Mouse (Mus musculus): Measurements from ENCODE around the gene Adam6b.

DNA sequence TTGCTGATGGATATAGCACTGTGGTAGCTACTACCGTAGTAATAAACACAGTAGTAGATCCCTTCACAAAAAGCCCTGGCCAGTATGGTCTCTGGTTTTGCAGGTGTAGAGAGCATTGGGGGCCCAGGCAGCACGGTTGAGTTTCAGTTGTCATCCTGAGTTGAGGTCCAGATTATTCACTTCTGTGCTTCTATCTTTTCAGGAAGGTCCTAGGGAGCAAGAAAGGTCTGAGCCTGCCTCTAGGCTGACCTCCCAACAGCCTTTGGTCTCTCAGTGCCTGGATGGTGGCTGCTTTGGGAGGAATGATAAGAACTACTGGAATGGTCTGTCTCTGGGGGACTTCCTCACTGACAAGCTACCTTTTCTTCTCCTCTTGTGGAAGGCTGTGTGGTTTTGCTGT, 7.2 kb upstream of the Adam6b start:
- TF ChIP-seq ELF1 (IDR thresholded peaks at IDR 0.05; ENCODE audit: low read depth, low read length) = no peak
- no peak for TF ChIP-seq CHD2 (IDR thresholded peaks at IDR 0.05; ENCODE audit: low read length)
- TF ChIP-seq POLR2AphosphoS5 (IDR thresholded peaks at IDR 0.05; ENCODE audit: borderline replicate concordance, low read depth, low read length) = no peak
- TF ChIP-seq HCFC1 (IDR thresholded peaks at IDR 0.05; ENCODE audit: low read depth, low read length) = no peak
- no peak for TF ChIP-seq POLR2A (IDR thresholded peaks at IDR 0.05; ENCODE audit: control insufficient read depth in 1 of 2, insufficient read depth in 1 of 2, low read depth in 1 of 2, low read length in 2 of 2, poor library complexity in 1 of 2)
- no peak for TF ChIP-seq EP300 (IDR thresholded peaks at IDR 0.05; ENCODE audit: low read depth in 1 of 2, low read length in 2 of 2)
- TF ChIP-seq ETS1 (IDR thresholded peaks at IDR 0.05; ENCODE audit: low read depth, low read length) = no peak
- no peak for TF ChIP-seq CTCF (IDR thresholded peaks at IDR 0.05 in 2 of 3, conservative IDR thresholded peaks at IDR 0.05 in 1 of 3; ENCODE audit: control insufficient read depth in 1 of 3, insufficient read depth in 1 of 3, low read depth in 2 of 3, low read length in 3 of 3, poor library complexity in 1 of 3, severe bottlenecking in 1 of 3)
- no peak for TF ChIP-seq GATA1 (IDR thresholded peaks at IDR 0.05; ENCODE audit: low read depth, low read length)
- TF ChIP-seq SIN3A (IDR thresholded peaks at IDR 0.05; ENCODE audit: low read length) = no peak
- no peak for TF ChIP-seq TCF12 (IDR thresholded peaks at IDR 0.05; ENCODE audit: low read depth, low read length)
- TF ChIP-seq UBTF (IDR thresholded peaks at IDR 0.05; ENCODE audit: borderline replicate concordance, insufficient read depth, low read depth, low read length) = no peak
- no peak for TF ChIP-seq SMC3 (IDR thresholded peaks at IDR 0.05; ENCODE audit: low read depth, low read length)
- TF ChIP-seq USF2 (IDR thresholded peaks at IDR 0.05; ENCODE audit: borderline replicate concordance in 1 of 2, insufficient read depth in 1 of 2, low read depth in 1 of 2, low read length in 2 of 2) = no peak

Data from MEL (cell line).